Mouse (Mus musculus) spleen, adult 2 months (tissue): ENCODE data around the gene Cbx1.

Experiments
- CTCF ChIP-seq: fragments of 200-500 bp; IDR thresholded peaks from 2 replicates; pipeline ENCODE4 v1.5.1; 2011; ENCODE audit warnings: mild to moderate bottlenecking, inconsistent platforms; ENCODE audit not compliant: insufficient read depth, insufficient read length, insufficient replicate concordance; ENCODE audit errors: extremely low read depth
- POLR2A ChIP-seq: fragments of 200-500 bp; IDR thresholded peaks from 2 replicates; pipeline ENCODE4 v1.6.1; 2011; ENCODE audit warnings: low read depth, low read length, inconsistent platforms

DNA sequence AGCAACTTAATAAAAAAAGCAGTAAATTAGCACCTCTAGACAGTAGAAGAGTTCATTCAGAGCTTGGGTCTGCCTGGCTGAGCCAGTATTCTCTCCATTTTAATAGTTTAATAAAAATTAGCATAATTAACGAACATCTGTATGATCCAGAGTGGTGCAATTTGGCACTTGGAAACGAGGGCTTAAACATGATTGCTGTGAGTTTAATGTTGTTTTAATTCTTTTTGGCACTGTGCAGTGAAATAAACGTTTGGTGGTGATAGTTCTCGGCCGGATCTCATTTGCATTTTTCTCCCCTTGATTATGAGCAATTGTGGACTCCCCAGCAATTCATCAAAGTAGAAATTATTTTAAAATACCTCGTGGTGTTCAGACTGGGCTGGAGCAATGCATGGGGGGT lies 42.3 kb upstream of the Cbx1 start:
- no peak for TF ChIP-seq CTCF
- no peak for TF ChIP-seq POLR2A
